Mouse (Mus musculus): ENCODE measurements at regions not wholly inside any gene's neighbourhood (a gene's known extent, or its start where the extent isn't known, plus 50 kb on each side); places are given as distances from the start of the nearest gene placed in this dataset.
"Not testable (repeated sequence)": the region's sequence is repeated elsewhere in the genome, so short reads cannot be mapped to it uniquely, and the experiment has no call there.

DNA sequence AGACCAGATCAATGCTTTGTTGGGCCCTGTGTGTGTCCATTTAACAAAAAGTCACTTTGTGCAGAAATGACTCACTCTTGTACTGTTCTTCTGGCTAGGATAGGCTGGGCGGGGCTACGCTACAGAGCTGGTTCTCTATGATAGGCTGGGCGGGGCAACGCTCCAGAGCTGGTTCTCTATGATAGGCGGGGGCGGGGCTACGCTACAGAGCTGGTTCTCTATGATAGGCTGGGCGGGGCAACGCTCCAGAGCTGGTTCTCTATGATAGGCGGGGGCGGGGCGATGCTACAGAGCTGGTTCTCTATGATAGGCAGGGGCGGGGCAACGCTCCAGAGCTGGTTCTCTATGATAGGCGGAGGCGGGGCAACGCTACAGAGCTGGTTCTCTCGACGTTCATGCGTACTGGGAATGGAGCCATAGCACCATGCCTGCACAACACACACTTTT, 80.6 kb upstream of the Ipo5 start:
- not testable (repeated sequence) for DNase-seq (ENCODE audit: low read depth, low spot score)

DNA sequence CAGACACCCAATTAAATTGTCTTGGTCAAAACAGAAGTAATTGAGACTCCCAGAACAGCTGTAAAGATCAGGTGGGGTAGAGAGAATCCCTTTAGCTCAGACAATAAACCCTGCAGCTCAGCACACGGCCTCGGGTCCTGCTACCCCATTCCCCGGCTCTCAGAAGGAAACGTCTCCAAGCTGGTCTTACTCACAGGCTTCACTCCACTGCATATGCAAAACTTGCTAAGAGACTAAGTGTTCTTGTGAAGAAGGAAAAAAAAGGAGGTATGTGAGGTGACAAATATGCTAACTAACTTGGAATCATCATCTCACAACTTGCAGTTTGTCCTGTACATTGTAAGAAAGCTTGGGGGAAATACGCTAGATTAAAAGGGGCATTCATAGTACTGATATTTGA, 79.6 kb upstream of the Ipo5 start:
- no peak for DNase-seq (ENCODE audit: low read depth, low spot score)

DNA sequence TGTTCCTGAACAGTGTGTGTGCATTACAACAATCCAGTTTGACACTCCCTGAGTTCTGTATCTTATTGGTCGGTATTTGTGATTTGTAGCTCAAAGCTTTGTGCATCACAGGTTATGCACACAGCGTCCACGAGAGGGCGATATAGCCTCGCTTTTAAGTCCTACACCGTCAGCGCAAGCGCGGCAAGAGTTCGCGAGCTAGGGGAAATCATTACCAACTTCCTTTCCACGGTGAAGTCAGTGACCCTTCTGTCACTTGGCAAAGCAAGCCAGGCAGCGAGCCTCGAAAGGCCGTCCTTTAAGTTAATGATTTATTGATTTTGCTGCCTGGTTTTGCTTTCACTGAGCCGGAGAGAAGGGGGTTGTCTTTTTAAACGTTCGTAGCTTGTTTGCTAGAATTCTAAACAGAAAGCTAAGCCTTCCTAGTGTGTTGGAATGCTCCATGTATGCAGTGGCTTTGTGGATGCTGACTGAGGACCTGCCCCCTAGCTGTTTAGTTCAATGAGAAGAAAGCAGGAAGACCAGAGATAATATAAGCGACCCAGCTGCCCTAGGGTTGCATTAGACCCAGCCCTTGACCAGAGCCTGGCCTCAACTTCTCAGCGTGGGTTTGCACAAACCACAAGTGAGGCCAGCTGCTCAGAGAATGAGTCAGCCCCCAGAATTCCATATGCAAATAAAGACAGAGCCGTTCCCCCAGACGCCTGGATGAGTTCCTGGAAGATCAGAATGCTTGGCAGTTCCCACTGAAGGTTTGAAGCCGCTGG, 79.0 kb upstream of the Ipo5 start:
- DNase-seq (ENCODE audit: low read depth, low spot score): peak; percentile 90

DNA sequence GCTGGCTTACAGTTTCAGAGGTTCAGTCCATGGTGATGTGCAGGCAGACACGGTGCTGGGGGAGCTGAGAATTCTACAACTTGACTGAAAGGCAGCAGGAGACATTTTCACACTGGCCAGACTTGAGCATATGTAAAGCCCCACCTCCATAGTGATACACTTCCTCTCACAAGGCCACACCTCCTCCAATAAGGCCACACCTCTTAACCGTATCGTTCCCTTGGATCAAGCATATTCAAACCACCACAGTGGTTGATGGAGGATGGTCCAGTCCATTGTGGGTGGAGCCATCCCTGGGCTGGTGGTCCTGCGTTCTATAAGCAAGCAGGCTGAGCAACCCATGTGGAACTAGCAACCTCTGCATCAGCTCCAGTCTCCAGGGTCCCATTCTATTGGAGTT, 76.2 kb upstream of the Ipo5 start:
- no peak for DNase-seq (ENCODE audit: low read depth, low spot score)

DNA sequence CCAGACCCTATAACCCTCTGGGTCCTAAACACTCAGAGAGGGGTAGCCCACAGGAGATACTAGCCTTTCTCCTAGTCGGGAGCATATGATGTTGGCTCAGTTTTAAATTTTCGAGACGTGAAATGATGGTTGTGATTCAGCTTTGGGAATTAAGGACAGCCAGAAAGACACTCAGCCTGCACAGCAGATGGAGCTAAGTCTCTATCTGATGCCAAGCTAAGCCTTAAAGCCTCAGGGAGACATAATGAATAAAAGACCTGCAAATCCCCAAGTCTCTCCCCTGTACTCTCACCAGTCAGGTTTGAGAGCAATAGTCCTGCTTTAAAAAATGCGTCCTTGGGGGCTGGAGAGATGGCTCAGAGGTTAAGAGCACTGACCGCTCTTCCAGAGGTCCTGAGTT, 75.3 kb upstream of the Ipo5 start:
- no peak for DNase-seq (ENCODE audit: low read depth, low spot score)

DNA sequence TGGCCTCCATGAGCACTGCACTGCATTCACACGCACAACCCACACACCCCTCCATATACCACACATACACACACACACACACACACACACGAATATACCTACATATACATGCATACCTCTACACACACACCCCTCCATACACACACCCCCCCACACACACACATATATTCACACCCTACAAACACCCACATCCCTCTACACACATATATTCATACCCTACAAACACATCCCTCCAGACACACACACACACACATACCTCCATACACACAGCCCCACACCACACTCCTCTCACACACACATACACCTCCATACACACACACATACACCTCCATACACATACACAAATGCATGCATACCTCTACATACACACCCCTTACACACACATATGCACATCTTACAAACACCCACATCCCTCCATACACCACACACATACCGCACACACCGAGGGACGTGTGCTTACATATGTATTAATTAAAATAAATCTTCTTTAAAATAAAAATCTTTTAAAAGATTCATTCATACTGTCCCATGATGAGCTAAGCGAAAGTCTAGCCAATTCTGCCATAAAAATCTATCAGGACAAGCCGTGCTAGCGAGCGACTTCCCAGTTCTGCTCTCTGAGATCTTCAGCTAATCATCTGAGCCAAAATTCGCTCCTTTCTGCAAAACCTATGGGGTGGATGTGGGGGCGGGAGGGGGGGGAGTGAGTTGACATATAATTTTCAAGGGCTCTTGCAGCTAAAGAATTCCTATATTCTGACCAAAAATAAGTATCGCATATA, 74.3 kb upstream of the Ipo5 start:
- no peak for DNase-seq (ENCODE audit: low read depth, low spot score)

DNA sequence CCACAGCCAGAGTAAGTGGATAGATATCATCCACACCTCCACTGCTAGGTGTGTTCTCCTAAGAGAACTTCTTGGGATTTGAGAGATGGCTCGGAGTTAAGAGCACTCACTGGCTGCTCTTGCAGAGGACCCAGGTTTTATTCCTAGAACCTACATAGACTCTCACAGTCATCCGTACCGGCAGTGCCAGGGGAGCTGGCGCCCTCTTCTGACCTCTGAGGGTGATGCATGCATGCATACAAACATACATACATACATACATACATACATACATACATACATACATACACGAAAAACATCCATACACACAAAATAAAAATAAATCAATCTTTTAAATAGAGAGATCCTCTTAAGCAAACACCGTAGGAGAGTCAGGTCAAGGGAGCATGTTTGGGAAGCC, 70.1 kb upstream of the Ipo5 start:
- no peak for DNase-seq (ENCODE audit: low read depth, low spot score)

DNA sequence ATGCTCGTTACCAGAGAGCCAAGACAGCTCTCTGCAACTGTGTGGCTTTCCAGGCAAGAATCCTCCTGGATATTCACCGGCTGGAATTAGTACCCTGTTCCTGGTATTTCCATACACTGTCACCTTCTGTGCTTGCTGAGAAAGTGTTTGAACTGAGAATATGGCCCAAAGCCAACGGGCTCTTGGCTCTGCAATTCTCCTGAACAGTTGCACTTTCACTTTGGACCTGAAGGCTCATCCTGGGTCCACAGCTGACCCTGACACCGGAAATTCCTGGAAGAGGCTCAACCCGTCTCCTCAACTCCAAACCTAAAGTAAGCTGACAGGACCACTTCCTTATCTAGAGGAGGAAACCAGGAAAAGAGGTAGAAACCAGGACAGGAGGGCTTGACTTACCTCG, 69.7 kb upstream of the Ipo5 start:
- no peak for DNase-seq (ENCODE audit: low read depth, low spot score)

DNA sequence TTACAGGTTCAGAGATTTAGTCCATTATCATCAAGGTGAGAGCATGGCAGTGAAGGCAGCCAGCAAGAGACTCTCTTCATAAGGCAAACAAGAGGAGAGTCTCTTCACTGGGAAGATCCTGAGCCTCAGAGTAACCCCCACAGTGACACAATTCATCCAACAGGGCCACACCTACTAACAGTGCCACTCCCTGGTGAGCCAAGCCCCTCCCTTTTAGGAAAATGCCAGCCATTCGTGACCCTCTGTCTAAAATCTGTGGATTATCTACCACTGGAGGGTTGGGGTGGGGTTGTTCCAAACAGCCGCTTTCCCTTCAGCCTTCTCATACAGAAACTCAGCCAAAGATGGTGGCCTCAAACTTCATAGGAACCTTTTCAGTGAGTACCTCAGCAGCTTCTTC, 65.9 kb upstream of the Ipo5 start:
- no peak for DNase-seq (ENCODE audit: low read depth, low spot score)

DNA sequence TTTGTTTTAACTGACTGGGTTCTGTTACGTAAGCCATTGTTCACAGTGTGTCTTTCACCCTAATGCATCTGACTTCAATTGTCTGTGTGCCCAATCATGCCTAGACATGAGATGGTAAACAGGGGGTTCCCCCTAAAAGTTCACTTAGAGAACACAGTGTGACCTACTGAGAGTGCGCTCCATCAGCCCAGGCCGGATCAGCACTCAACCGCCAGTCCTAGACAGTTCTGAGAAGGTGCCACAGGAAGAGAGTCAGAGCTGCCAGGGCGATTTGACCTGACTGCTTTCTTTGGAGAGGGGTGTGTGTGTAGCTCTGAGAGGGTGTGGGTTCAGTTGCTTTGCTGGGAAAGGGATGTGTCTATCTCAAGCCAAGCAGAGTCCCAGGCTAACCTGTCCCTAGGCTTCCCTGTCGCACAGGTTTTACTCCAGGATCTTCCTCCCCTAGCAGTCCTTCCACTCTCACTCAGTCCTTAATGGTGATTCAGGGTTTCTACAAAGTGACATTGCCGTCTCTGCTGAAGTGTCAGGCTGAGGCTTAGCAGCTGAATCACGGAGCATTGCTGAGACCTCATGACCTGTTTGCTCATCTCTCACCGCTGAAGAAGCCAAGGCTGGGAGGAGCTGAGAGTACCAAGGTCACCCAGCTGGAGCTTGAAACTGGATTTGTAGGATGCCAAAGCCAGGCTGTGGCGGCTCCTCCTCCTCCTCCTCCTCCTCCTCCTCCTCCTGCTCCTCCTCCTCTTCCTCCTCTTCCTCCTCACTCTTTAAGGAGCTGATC, 64.8 kb upstream of the Ipo5 start:
- DNase-seq (ENCODE audit: low read depth, low spot score): no peak

DNA sequence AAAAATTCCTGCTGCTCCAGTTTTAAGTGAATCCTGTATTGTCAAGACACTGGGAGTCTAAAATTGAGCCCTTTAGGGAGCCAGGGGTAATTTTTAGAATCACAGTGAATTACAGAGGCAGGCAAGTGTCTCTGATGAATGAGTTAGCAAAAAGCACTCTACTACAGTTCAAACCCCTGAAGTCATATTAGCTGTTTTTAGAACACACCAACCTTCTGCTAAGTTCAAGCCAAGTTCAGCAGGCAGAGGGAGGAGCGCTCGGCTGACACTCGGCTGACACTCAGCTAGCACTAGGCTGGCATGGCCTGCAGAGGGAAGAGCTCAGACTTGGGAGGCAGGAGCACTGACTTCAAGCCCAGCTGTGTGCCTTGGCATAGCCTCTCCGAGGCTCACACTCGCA, 64.0 kb upstream of the Ipo5 start:
- no peak for DNase-seq (ENCODE audit: low read depth, low spot score)

DNA sequence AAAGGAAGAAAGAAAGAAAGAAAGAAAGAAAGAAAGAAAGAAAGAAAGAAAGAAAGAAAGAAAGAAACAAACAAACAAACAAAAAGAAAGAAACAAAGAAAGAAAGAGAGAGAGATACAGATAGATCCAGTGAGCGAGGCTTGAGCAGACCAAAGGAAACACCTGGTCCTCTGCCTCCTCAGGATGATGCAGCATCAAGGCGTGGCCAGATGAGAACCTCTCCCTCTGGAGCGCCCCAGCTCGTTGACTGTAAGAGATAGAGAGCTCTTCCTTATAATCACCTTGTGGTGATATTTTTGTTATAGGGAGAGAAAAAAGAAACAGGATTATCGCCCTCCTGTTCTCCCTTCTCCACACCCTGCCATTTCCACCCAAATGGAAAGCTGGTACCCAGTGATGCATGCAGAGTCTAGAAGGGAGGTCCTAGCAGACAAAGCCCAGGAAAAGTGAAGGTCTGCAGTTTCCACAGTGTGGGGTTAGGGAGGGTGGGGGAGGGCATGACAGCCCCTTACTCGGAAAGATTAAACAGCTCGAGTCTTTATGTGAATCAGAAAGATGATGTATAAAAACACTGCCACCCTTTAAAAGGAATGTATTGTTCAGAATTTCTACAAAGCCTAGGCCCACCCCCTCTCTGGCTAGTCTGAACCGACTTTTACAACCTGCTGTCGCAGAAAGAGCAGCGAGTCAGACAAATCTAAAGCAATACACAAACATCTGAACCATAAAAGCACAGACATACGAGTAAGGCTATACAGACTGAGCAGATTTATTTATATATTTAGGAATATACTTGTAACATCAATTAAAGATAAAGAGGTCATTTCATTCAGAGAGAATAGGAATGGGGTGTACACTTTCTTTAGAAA, 62.7 kb upstream of the Ipo5 start:
- DNase-seq (ENCODE audit: low read depth, low spot score): no peak

DNA sequence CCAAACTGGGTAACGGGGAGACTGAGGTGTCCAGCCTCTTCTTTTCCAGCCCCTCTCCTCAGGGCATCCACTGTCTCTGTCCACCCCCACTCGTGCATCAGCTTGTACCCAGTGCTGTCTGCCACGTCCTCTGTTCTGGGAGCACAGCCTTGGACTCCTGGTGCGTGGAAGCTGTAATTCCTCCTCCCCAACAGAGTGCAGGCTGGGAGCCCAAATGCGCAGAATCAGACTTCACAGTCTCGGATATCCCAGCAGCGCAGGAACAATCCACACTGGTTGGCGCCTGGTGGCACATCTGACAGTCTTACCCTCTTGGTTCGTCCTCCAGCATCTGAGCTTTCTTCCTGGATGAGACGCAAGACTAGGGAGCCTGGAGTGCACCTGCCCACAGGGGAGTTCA, 61.9 kb upstream of the Ipo5 start:
- DNase-seq (ENCODE audit: low read depth, low spot score): no peak

DNA sequence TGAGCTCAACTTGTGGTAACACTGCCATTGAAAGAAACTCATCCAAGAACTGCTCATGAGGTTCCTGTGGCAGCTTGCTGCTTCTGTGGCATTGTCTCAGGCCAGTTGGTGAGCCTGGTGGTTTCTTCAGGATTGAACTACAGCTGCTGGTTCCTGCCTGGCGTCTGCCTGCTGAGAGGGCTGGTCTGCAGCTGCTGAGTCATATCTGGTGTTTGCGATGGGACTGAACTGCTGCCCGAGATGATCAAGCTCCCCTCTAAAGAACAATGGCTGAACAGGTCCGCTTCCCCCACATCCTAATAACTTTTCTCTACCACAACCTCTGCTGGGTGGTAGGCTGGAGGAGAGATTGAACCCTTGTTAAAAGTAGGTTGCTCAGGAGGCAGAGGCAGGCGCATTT, 57.4 kb upstream of the Ipo5 start:
- no peak for DNase-seq (ENCODE audit: low read depth, low spot score)

DNA sequence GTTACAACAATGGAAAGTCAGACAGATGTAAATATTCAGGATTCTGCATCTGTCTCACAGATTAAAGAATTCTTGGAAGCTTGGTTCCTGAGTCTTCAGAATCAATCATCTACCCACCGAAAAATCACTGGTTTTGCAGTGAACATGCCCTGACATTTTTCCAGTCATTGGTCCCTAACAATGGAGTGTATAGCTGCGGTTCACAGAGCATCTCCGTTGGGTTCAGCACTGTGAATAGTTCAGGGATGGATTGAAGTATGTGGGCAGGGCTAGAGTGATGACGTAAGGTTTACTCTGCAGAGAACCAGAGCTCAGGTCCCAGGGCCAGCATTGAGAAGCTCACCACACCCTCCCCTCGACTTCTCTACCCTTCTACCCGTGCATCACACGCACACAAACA, 56.5 kb upstream of the Ipo5 start:
- DNase-seq (ENCODE audit: low read depth, low spot score): no peak

DNA sequence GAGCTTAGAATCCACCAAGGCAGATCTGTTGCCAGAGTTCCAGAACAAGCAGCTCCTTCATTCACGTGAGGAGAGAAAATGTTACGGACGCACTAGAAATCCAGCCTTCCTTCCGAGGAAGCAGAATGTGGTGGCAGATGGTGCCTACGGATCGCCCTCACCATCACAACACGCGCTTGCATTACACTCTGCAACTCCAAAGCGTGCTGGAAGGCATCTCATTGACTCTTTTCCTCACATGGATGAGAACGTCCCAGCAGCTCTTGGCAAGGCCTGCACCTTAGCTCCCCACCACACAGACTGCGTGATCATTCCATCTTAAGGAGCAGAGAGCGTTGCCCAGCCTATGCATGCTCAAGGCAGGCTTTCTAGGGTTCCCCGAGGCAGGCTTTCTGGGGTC, 55.8 kb upstream of the Ipo5 start:
- no peak for DNase-seq (ENCODE audit: low read depth, low spot score)

Measured in embryo, embryonic 11.5 days (tissue).